Mouse (Mus musculus) lung, adult 2 months (tissue): Measurements from ENCODE around the gene Mrpl41. TPM values are rescaled to one million over a fixed set of nuclear protein-coding genes. Genes with fewer than 3 reads are reported as not detected.
"Not testable (repeated sequence)": the region's sequence is repeated elsewhere in the genome, so short reads cannot be mapped to it uniquely, and the experiment has no call there.

Source experiments
- DNase-seq: peaks from one replicate; pipeline ENCODE4 v3.0.0; 2022
- H3K4me1 ChIP-seq: fragments of 200-500 bp; 2 replicates; pipeline ENCODE4 v1.6.1; 2011; ENCODE audit warnings: low read length; ENCODE audit not compliant: control insufficient read depth, insufficient read depth
- H3K4me3 ChIP-seq: fragments of 200-500 bp; replicated peaks from 2 replicates; pipeline ENCODE3; 2011; ENCODE audit warnings: low read depth, mild to moderate bottlenecking, control low read depth, low read length; ENCODE audit errors: extremely low read depth
- CTCF ChIP-seq: fragments of 200-500 bp; IDR thresholded peaks from 2 replicates; pipeline ENCODE4 v1.5.1; 2011; ENCODE audit warnings: mild to moderate bottlenecking, low read length, control low read depth; ENCODE audit not compliant: insufficient read depth
- POLR2A ChIP-seq: fragments of 200-500 bp; IDR thresholded peaks from 2 replicates; pipeline ENCODE4 v1.6.1; 2011; ENCODE audit warnings: low read depth, mild to moderate bottlenecking, control low read depth, low read length, borderline replicate concordance; ENCODE audit errors: extremely low read depth
- WGBS: fragments of 180-500 bp; shearing (Covaris S2); methylation state at CpG from one replicate; pipeline ENCODE4 v1.1.7; 2018; 5-methylcytosine and 5-hydroxymethylcytosine counted together
- polyA plus RNA-seq: library from polyadenylated mRNA; depleted of rRNA; stranded (reverse); fragments of >200 nt; gene quantifications from 2 replicates; pipeline ENCODE4 v1.2.3, GENCODE M21; 2012

Gene Mrpl41
- polyA plus RNA-seq, 1 experiment: 23.4 TPM

- Histone ChIP-seq H3K4me3 (peak overlapping the region; percentile 2), H3K4me1 (0 out of 2 replicates have a peak, but pooled peaks cover 3% of the 10 kb centered on the region)
- WGBS: 81% methylated on average over 5 of the region's 5 CpGs
- no peak for DNase-seq
- no peak for TF ChIP-seq POLR2A
- TF ChIP-seq CTCF: no peak
Measured at GRCm38 (mm10) chr2:24976960-24977359, 2.1 kb upstream of the Mrpl41 start.

- H3K4me1 ChIP-seq: 0 out of 2 replicates have a peak, but pooled peaks cover 3% of the 10 kb centered on the region
- H3K4me3 ChIP-seq: peak within 1 kb of the TSS; percentile 82
- under 1% methylated on average over 16 of the region's 16 CpGs for WGBS
- peak; percentile 58; the same call in 1 of the 2 replicates for TF ChIP-seq POLR2A
- no peak for TF ChIP-seq CTCF
- DNase-seq: peak; percentile 70
Measured at GRCm38 (mm10) chr2:24975704-24976297, 903 bp upstream of the Mrpl41 start, which contains the start of gene Pnpla7. Gene Pnpla7 (plus strand): TSS chr2:24976033.

GRCm38 (mm10) chr2:24974452-24974851 lies 446 bp downstream of the Mrpl41 start:
- WGBS: 0% methylated on average over 17 of the region's 17 CpGs
- H3K4me3 ChIP-seq: peak overlapping the region; percentile 82
- not testable (repeated sequence) for DNase-seq, H3K4me1 ChIP-seq

- WGBS: 77% methylated on average over 4 of the region's 4 CpGs
- Histone ChIP-seq H3K4me1 (0 out of 2 replicates have a peak, but pooled peaks cover 3% of the 10 kb centered on the region), H3K4me3 (no peak overlapping the region)
- no peak for TF ChIP-seq POLR2A
- no peak for TF ChIP-seq CTCF
- DNase-seq: no peak
Measured at GRCm38 (mm10) chr2:24970386-24970785, 4.5 kb downstream of the Mrpl41 start.

- WGBS: 2% methylated on average over 28 of the region's 28 CpGs
- TF ChIP-seq POLR2A (peak; percentile 80; the same call in 1 of the 2 replicates), CTCF (peak; percentile 85)
- 0 out of 2 replicates have a peak, but pooled peaks cover 5% of the 10 kb centered on the region for H3K4me1 ChIP-seq
- peak within 1 kb of the TSS; percentile 97 for H3K4me3 ChIP-seq
- peak; percentile 83 for DNase-seq
Measured at GRCm38 (mm10) chr2:24962304-24963000, 12.4 kb downstream of the Mrpl41 start, which contains the start of gene Dph7. Gene Dph7 (plus strand): TSS chr2:24962400.

GRCm38 (mm10) chr2:24960910-24961309 lies 14.0 kb downstream of the Mrpl41 start:
- TF ChIP-seq POLR2A: no peak
- TF ChIP-seq CTCF: peak; percentile 63
- WGBS: 23% methylated on average over 3 of the region's 3 CpGs
- DNase-seq: peak; percentile 17

GRCm38 (mm10) chr2:24952537-24953055 lies 22.3 kb downstream of the Mrpl41 start:
- no peak for DNase-seq
- Histone ChIP-seq H3K4me1 (no peaks in the 10 kb centered on the region), H3K4me3 (no peak overlapping the region)
- WGBS: 80% methylated on average over 4 of the region's 4 CpGs
- TF ChIP-seq CTCF (no peak), POLR2A (no peak)

More at GRCm38 (mm10) chr2:24960910-24961309, 14.0 kb downstream of the Mrpl41 start:
- Histone ChIP-seq H3K4me3 (no peak overlapping the region), H3K4me1 (0 out of 2 replicates have a peak, but pooled peaks cover 5% of the 10 kb centered on the region)

GRCm38 (mm10) chr2:24950189-24950535 lies 24.7 kb downstream of the Mrpl41 start:
- TF ChIP-seq POLR2A: no peak
- no peak for TF ChIP-seq CTCF
- under 1% methylated on average over 31 of the region's 31 CpGs for WGBS
- H3K4me3 ChIP-seq: peak overlapping the region; percentile 66
- H3K4me1 ChIP-seq: no peaks in the 10 kb centered on the region
- DNase-seq: peak; percentile 32

- 1% methylated on average over 98 of the region's 108 CpGs for WGBS
- peak; percentile 97 for DNase-seq
- TF ChIP-seq CTCF (no peak), POLR2A (peak; percentile 17; the same call in 1 of the 2 replicates)
- Histone ChIP-seq H3K4me1 (no peaks in the 10 kb centered on the region), H3K4me3 (peak within 1 kb of the TSS; percentile 66)
Measured at GRCm38 (mm10) chr2:24949421-24950188, 25.3 kb downstream of the Mrpl41 start, which contains the start of gene Zmynd19. Gene Zmynd19 (plus strand): TSS chr2:24949792.

GRCm38 (mm10) chr2:24944304-24944703 lies 30.6 kb downstream of the Mrpl41 start:
- peak; percentile 22 for DNase-seq
- H3K4me3 ChIP-seq, H3K4me1 ChIP-seq: not testable (repeated sequence)
- WGBS: 30% methylated on average over 2 of the region's 2 CpGs
